Mouse (Mus musculus) lung, postnatal 36 days (tissue): Measurements from ENCODE around the gene C9.
A peak's percentile ranks its signal among the peaks of the same experiment; 100 is the strongest.

Source experiments
- DNase-seq: peaks from one replicate; pipeline ENCODE4 v3.0.0; 2022; ENCODE audit warnings: mixed read lengths

C9 gene

DNA sequence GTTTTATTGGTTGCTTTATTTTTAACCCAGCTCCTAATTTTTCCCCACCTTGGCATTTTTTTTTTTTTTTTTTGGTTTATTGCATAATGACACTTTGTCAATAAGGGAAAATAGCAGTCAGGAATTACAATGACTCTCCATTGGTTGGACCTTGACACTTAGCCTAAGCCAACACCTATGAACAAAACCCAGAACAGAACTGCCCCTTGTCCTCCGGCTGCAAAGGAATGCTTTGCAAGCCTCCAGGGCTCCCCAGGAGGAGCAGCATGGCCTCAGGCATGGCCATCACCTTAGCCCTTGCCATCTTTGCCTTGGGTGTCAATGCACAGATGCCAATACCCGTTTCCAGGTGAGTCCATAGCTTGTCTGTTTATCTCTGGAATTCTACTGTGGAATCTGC lies at the start of gene C9:
C9 (plus strand) TSS at position 193 of the 400 bp plus-strand sequence.
- no peak for DNase-seq

DNA sequence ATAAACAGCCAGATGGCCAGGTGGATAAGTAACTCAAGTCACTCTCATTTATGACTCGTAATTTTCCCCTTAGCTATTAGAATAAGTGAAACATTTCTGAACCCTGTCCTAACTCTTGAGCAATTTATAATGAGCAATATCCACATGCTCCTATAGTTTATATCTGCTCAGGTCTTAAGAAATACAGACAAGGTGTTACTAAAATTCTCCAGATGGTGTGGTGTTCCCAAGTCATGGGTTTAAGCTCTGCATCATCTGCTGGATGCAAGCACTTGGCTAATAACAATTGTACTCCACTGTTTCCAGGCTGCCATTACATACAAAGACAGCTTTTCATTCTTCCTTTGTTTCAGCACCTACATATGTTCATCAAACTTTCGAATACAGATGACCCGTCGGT lies 46.9 kb upstream of the C9 start:
- DNase-seq: no peak

DNA sequence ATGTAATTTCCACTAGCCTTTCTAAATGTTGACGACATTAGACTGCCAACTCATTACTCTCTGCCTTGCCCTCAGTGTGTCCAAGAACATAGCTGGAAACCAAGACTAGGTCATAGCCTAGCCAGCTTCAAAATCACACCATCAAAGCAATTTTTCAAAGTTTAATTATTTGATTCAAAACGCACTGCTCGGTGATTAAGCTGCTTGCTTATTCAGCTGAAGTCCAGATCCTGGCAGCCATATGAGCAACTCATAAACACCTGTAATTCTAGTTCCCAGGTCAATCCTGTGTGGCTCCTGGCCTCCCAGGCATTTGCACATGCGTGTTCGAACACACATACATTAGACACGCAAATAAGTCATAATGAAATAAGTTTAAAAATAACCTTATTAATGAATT lies 46.2 kb upstream of the C9 start:
- no peak for DNase-seq

DNA sequence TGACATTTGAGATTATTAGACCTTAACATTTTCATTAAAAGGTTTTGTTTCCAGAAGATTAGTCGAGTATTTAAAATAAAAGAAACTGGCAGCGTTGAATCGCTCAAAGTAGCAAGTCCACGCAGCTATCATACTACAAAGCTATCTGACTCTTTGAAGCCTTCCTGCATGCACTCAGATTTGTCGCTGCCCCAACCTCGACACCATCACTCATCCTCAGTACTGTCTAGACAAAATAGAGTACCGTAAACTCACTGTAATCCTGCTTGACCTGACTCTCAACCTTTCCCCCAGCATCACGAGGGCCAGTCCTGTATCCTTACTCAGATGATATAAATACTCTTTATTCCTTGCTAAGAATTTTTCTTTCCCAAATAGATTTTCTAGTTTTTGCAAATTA lies 45.0 kb upstream of the C9 start:
- no peak for DNase-seq

DNA sequence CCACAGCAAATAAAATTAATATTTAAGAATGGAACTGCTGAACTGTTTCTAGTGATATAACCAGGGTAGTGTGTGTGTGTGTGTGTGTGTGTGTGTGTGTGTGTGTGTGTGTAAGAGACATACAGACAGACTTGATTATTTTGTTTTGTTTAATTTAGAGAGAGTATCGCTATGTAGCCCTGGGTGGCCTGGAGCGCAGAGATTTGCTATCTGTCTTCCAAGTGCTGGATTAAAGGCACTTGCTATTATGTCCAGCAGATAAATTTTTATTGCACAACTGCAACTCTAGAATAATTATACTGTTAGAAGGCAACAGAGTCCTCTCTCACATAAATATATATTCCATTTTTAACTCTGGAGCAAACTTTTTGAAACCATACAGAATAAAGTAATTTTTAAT lies 42.7 kb upstream of the C9 start:
- DNase-seq: no peak

GRCm38 (mm10) chr15:6404172-6404571 lies 41.0 kb upstream of the C9 start:
- no peak for DNase-seq

- no peak for DNase-seq
Measured at GRCm38 (mm10) chr15:6406771-6407170, 38.4 kb upstream of the C9 start.

DNA sequence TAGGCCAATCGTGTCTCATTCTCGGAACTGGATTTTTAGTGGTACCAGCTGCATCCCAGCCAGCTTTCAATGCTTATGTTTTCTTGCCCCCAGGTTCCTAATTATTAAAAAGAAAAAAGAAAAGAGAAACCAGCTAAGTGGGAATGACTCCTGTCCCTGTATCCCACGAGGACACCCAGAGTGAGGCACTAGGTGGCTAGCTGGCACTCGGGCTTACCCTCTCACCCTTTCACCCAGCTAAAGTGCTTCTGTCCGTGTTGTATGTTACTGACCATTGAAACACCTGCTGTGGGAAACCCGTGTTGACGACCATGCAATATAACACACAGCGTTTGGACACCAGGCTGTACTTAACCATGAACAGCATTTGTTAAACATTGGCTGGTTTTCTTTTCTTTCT lies 36.1 kb upstream of the C9 start:
- DNase-seq: no peak

- DNase-seq: no peak
Measured at GRCm38 (mm10) chr15:6410161-6410560, 35.0 kb upstream of the C9 start.

DNA sequence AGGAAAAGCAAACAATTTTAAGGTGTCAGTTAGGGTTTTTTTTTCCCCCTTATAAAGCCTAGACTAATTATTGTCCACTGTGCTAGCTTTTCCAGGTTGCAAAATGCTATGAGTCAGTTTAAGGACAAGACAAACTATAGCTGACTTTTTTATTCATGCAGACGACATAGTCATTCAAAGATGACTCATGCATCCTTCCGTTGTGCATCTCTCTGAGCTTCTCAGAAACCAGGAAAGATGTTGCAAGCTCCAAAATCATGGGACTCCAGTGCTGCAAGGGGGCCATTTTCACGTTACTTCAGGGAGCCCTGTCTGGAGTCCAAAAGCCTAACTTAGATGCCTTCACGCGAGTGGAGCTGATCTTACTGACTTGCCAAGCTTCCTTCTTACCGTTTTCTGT lies 33.8 kb upstream of the C9 start:
- peak; percentile 62 for DNase-seq

GRCm38 (mm10) chr15:6415317-6415716 lies 29.8 kb upstream of the C9 start:
- no peak for DNase-seq

GRCm38 (mm10) chr15:6431777-6432176 lies 13.3 kb upstream of the C9 start:
- no peak for DNase-seq

GRCm38 (mm10) chr15:6432411-6432810 lies 12.7 kb upstream of the C9 start:
- peak; percentile 33 for DNase-seq

- DNase-seq: no peak
Measured at GRCm38 (mm10) chr15:6435281-6435680, 9.8 kb upstream of the C9 start.

DNA sequence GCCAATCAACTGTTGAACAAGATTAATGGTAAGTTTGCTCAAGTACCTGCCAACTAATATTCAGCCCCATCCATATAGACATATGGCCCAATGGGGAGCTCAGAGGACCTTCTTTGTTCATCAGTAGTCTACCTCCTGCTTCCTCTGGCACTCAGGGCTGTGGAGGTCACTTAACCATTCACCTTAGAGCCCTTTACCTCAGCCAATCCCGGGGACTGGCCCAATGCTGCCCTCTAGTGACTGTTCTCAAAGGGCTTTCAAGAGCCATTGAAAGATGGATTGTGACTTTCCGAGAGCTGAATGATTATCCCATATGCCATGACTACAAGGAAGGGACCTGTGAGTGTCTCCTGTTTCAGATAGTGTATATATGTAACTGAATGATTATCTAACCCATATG lies 9.4 kb upstream of the C9 start:
- DNase-seq: peak; percentile 75

- peak; percentile 35 for DNase-seq
Measured at GRCm38 (mm10) chr15:6438685-6439084, 6.4 kb upstream of the C9 start.

DNA sequence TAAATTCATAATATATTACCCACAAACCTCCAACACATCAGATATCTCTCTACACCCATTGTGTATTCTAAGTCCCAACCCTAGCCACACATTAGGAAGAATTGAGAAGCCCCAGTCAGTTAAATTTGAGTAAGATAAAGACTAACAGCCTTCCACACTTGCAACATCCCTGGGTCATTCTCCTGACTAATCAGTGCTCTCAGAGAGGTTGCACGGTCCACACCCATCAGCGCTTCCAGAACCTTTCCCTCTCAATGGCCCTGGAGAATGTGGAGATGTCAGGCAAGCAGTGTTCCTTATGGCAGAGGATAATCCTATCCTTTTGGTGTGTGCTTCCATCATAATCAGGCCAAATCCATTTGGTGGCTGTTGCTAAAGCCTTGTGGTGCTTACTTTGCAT lies 675 bp upstream of the C9 start:
- no peak for DNase-seq

- DNase-seq: no peak
Measured at GRCm38 (mm10) chr15:6446181-6446580, 1.1 kb downstream of the C9 start.

GRCm38 (mm10) chr15:6448892-6449291 lies 3.8 kb downstream of the C9 start:
- no peak for DNase-seq

- no peak for DNase-seq
Measured at GRCm38 (mm10) chr15:6454461-6454860, 9.3 kb downstream of the C9 start.

GRCm38 (mm10) chr15:6461381-6461780 lies 16.3 kb downstream of the C9 start:
- no peak for DNase-seq

GRCm38 (mm10) chr15:6463361-6463923 lies 18.3 kb downstream of the C9 start:
- DNase-seq: no peak

DNA sequence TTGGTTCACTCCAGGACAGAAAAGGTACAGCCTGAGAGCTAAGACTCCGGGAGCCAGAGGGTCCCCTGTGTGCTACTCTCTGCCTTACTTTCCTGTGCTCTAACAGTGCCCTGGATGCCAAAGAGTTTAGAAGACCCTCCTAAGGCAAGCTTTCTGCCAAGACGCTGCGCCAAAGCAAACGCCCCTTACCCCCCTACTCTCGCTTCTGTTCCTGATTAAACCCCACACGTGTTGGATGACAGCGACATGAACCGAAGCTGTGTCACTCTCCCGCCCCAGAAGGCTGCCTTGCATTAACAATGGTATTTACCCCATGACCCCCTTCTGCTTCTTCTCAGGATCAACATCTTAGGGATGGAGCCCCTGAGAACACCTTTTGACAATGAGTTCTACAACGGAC lies 21.9 kb downstream of the C9 start:
- DNase-seq: no peak

GRCm38 (mm10) chr15:6468845-6469244 lies 23.7 kb downstream of the C9 start:
- DNase-seq: no peak

- no peak for DNase-seq
Measured at GRCm38 (mm10) chr15:6469384-6469783, 24.3 kb downstream of the C9 start.

- no peak for DNase-seq
Measured at GRCm38 (mm10) chr15:6483561-6483960, 38.4 kb downstream of the C9 start.
